Mouse (Mus musculus) liver, adult 2 months (tissue): ENCODE measurements around the gene Tmem132a.

Source experiments
- CTCF ChIP-seq: fragments of 200-500 bp; IDR thresholded peaks from 2 replicates; pipeline ENCODE4 v1.5.1; 2011; ENCODE audit warnings: low read depth, low read length, control low read depth
- POLR2A ChIP-seq: fragments of 200-500 bp; IDR thresholded peaks from 2 replicates; pipeline ENCODE4 v1.6.1; 2011; ENCODE audit warnings: low read length, control low read depth; ENCODE audit not compliant: insufficient read depth; ENCODE audit errors: extremely low read depth

- TF ChIP-seq CTCF (no peak), POLR2A (no peak)
Observed at GRCm38 (mm10) chr19:10901046-10901445, 31.3 kb upstream of the Tmem132a start.
